Mouse (Mus musculus): ENCODE measurements at regions not wholly inside any gene's neighbourhood (a gene's known extent, or its start where the extent isn't known, plus 50 kb on each side); places are given as distances from the start of the nearest gene placed in this dataset.

DNA sequence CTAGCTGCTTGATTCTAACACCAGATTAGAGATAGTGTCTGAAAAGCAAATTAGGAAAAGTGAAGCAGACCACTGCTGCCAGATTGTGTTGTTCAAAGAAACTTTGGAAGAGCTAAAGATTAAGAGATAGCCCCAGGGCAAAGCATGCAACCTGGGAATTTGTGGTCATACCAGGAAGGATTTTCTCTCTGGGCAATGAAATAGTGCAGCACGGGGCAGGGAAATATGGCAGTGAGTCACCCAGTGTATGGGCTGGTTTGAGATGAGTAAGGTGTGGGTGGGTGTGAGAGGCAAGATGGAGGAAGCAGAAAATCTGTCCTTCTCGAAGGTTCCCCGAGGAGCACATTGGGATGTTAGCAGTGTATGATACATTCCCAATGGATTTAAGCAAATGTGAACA, 155.9 kb upstream of the Cdkn2b start:
- H3K9ac ChIP-seq (replicated peaks; ENCODE audit: low read depth, low read length) = no peak overlapping the region
- no peaks in the 10 kb centered on the region for H3K36me3 ChIP-seq (ENCODE audit: control insufficient read depth, insufficient read depth, low read length)
- no peaks in the 10 kb centered on the region for H3K9me3 ChIP-seq (ENCODE audit: control insufficient read depth, low read depth, low read length)
- no peak overlapping the region for H3K4me3 ChIP-seq (ENCODE audit: low read depth, low read length)
- no peak overlapping the region for H3K27ac ChIP-seq (ENCODE audit: low read length)
- no peak for ATAC-seq (ENCODE audit: insufficient number of reproducible peaks, insufficient read depth, low FRiP score, low read depth)
- 90% methylated on average over 3 of the region's 3 CpGs for WGBS
- H3K4me2 ChIP-seq (replicated peaks; ENCODE audit: low read depth, low read length) = no peak overlapping the region
- peaks cover 4% of the 10 kb centered on the region; the same call in 1 of the 2 replicates for H3K4me1 ChIP-seq (ENCODE audit: control insufficient read depth, insufficient read depth, low read length)
- H3K27me3 ChIP-seq (ENCODE audit: control insufficient read depth, insufficient read depth, low read length) = no peaks in the 10 kb centered on the region

DNA sequence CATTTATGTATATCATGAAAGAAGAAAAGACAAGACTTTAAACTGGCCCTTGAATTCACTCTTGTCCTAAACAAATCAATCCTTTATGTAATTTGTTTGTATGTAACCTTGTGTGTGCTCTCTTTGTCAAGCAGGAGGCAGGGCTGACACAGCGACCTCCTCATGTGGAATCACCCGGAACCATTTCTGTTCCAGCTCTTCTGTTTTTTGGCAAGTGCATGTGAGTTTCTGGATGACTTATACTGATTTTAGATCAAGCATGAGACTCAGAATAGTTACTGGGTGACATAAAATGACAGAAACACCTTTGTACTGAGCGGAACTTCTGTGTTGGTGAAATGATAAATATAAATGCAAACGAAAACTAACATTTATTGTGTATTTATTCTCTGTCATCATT, 152.3 kb upstream of the Cdkn2b start:
- Histone ChIP-seq H3K4me1 (ENCODE audit: control insufficient read depth, insufficient read depth, low read length) (0 out of 2 replicates have a peak, but pooled peaks cover 3% of the 10 kb centered on the region), H3K27ac (ENCODE audit: low read length) (no peak overlapping the region), H3K4me2 (replicated peaks; ENCODE audit: low read depth, low read length) (no peak overlapping the region), H3K27me3 (ENCODE audit: control insufficient read depth, insufficient read depth, low read length) (no peaks in the 10 kb centered on the region), H3K4me3 (ENCODE audit: low read depth, low read length) (no peak overlapping the region), H3K36me3 (ENCODE audit: control insufficient read depth, insufficient read depth, low read length) (no peaks in the 10 kb centered on the region), H3K9ac (replicated peaks; ENCODE audit: low read depth, low read length) (no peak overlapping the region), H3K9me3 (ENCODE audit: control insufficient read depth, low read depth, low read length) (no peaks in the 10 kb centered on the region)
- WGBS = 89% methylated on average over 4 of the region's 4 CpGs
- no peak for ATAC-seq (ENCODE audit: insufficient number of reproducible peaks, insufficient read depth, low FRiP score, low read depth)

DNA sequence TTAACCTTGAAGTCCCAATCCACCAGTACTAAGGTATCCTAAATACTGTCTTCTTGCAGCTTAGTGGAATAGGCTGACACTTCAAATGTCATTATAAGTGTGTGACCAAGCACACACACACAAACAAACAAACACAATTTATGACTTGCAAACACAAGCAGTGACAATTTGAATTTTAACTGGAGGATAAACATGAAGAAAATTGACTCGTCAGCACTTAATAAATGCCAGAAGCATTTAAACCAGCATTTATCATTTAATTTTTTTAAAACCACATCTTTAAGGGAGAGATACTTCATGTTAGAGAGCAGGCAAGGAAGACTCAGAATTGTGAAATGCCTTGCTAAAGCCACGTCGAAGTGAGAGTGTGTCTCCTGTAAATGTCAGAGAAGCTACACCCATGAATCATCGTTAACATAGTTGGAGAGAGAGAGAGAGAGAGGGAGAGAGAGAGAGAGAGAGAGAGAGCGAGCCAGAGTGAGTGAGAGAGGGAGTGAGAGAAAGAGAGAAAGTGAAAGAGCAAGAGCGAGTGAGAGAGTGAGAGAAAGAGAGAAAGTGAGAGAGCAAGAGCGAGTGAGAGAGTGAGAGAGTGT, 149.4 kb upstream of the Cdkn2b start:
- no peak overlapping the region for H3K4me3 ChIP-seq (ENCODE audit: low read depth, low read length)
- no peaks in the 10 kb centered on the region for H3K27me3 ChIP-seq (ENCODE audit: control insufficient read depth, insufficient read depth, low read length)
- WGBS = 57% methylated on average over 7 of the region's 7 CpGs
- no peak for ATAC-seq (ENCODE audit: insufficient number of reproducible peaks, insufficient read depth, low FRiP score, low read depth)
- no peak overlapping the region for H3K4me2 ChIP-seq (replicated peaks; ENCODE audit: low read depth, low read length)
- no peaks in the 10 kb centered on the region for H3K36me3 ChIP-seq (ENCODE audit: control insufficient read depth, insufficient read depth, low read length)
- 0 out of 2 replicates have a peak, but pooled peaks cover 3% of the 10 kb centered on the region for H3K4me1 ChIP-seq (ENCODE audit: control insufficient read depth, insufficient read depth, low read length)
- no peak overlapping the region for H3K27ac ChIP-seq (ENCODE audit: low read length)
- no peak overlapping the region for H3K9ac ChIP-seq (replicated peaks; ENCODE audit: low read depth, low read length)
- H3K9me3 ChIP-seq (ENCODE audit: control insufficient read depth, low read depth, low read length) = no peaks in the 10 kb centered on the region

DNA sequence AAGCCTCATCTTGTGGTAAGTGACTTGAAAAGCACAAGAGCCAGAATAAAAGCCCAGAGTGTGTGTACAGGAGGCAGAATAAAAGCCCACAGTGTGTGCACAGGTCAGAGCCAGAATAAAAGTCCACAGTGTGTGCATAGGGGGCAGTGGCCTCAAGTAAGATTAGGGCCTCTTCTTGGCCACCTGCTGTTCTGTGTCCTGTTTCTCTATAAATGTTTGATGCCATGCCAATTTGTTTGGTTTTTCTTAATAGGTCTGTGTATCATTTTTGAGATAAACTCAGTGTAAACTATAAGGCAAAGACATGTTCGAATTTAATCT, 148.5 kb upstream of the Cdkn2b start:
- WGBS = 77% methylated on average over 1 of the region's 1 CpGs
- no peaks in the 10 kb centered on the region for H3K27me3 ChIP-seq (ENCODE audit: control insufficient read depth, insufficient read depth, low read length)
- no peak overlapping the region for H3K27ac ChIP-seq (ENCODE audit: low read length)

DNA sequence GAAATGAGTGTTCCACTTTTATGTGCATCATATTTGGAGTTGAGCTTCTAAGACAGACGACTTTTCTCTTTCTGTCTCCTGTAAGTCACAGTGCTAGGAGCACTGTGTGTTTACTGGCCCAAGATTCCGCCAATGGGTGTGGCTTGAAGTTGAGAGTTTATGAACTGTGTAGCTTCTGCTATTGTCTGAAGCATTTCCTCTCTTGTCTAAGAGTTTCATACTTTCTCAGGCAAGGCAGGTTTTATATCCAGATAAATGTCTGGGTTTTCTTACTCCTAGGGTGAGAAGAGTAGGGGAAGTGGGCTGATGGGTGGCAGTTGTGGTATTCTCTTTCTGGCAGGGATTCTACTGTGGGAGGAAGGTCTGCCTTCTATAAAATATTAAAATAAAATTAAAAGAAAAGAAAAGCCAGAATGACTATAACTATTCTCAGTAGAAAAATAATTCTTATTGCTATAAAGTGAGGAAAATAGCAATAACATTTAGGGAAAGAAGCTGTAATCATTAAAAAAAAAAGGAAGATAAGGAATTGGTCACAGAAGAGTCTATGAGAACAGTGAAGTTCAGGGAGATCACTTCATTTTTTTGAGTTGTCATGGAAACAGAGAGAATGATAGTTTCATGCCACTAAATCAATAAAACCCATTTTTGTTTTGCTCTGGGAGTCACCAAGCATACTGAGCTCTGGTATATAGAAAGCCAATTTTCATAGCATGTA, 147.9 kb upstream of the Cdkn2b start:
- no peak overlapping the region for H3K4me3 ChIP-seq (ENCODE audit: low read depth, low read length)
- no peaks in the 10 kb centered on the region for H3K9me3 ChIP-seq (ENCODE audit: control insufficient read depth, low read depth, low read length)
- H3K36me3 ChIP-seq (ENCODE audit: control insufficient read depth, insufficient read depth, low read length) = no peaks in the 10 kb centered on the region
- H3K9ac ChIP-seq (replicated peaks; ENCODE audit: low read depth, low read length) = no peak overlapping the region
- no peak overlapping the region for H3K27ac ChIP-seq (ENCODE audit: low read length)
- WGBS = 56% methylated on average over 2 of the region's 2 CpGs
- 0 out of 2 replicates have a peak, but pooled peaks cover 3% of the 10 kb centered on the region for H3K4me1 ChIP-seq (ENCODE audit: control insufficient read depth, insufficient read depth, low read length)
- ATAC-seq (ENCODE audit: insufficient number of reproducible peaks, insufficient read depth, low FRiP score, low read depth) = no peak
- no peak overlapping the region for H3K4me2 ChIP-seq (replicated peaks; ENCODE audit: low read depth, low read length)
- no peaks in the 10 kb centered on the region for H3K27me3 ChIP-seq (ENCODE audit: control insufficient read depth, insufficient read depth, low read length)

More for the DNA sequence above, 148.5 kb upstream of the Cdkn2b start:
- Histone ChIP-seq H3K36me3 (ENCODE audit: control insufficient read depth, insufficient read depth, low read length) (no peaks in the 10 kb centered on the region), H3K4me2 (replicated peaks; ENCODE audit: low read depth, low read length) (no peak overlapping the region), H3K9me3 (ENCODE audit: control insufficient read depth, low read depth, low read length) (no peaks in the 10 kb centered on the region), H3K4me1 (ENCODE audit: control insufficient read depth, insufficient read depth, low read length) (0 out of 2 replicates have a peak, but pooled peaks cover 3% of the 10 kb centered on the region), H3K9ac (replicated peaks; ENCODE audit: low read depth, low read length) (no peak overlapping the region), H3K4me3 (ENCODE audit: low read depth, low read length) (no peak overlapping the region)
- no peak for ATAC-seq (ENCODE audit: insufficient number of reproducible peaks, insufficient read depth, low FRiP score, low read depth)

DNA sequence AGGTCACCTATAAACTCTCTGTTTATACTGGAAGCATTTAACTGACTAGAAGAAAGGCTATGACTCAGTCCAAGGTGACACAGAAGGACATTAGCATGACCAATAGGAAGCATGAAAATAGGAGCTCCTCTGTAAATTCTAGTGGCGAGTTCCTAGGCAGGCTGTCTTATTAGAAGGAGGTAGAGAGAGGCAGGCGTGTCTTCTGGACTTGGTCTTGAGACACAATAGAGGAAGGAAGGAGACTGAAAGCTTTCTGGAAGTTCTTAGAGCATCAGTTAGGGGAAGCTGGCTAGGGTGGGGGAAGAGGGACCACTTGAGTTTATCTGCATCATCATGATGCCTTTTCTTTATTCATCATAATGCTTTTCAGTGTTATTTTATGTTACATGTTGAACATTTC, 147.0 kb upstream of the Cdkn2b start:
- Histone ChIP-seq H3K9me3 (ENCODE audit: control insufficient read depth, low read depth, low read length) (no peaks in the 10 kb centered on the region), H3K36me3 (ENCODE audit: control insufficient read depth, insufficient read depth, low read length) (no peaks in the 10 kb centered on the region), H3K9ac (replicated peaks; ENCODE audit: low read depth, low read length) (no peak overlapping the region), H3K27ac (ENCODE audit: low read length) (no peak overlapping the region), H3K4me3 (ENCODE audit: low read depth, low read length) (no peak overlapping the region), H3K4me2 (replicated peaks; ENCODE audit: low read depth, low read length) (no peak overlapping the region), H3K4me1 (ENCODE audit: control insufficient read depth, insufficient read depth, low read length) (0 out of 2 replicates have a peak, but pooled peaks cover 3% of the 10 kb centered on the region), H3K27me3 (ENCODE audit: control insufficient read depth, insufficient read depth, low read length) (no peaks in the 10 kb centered on the region)
- ATAC-seq (ENCODE audit: insufficient number of reproducible peaks, insufficient read depth, low FRiP score, low read depth) = no peak
- 77% methylated on average over 2 of the region's 2 CpGs for WGBS

DNA sequence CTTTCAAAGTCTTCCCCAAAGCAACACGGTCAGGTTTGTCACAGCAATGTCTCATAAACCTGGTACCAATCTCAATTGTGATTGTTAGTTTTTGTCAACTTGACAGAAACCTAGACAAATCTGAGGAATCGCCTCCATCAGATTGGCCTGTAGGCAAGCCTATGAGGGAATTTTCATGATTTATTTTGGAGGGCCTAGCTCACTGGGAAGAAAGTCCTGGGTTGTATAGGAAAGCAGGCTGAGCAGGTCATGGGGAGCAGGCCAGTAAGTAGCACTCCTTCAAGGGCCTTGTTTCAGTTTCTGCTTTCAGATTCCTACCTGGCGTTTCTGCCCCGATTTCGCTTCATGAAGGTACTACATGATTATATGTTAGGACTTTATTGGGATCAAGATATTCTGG, 144.1 kb upstream of the Cdkn2b start:
- no peak overlapping the region for H3K4me3 ChIP-seq (ENCODE audit: low read depth, low read length)
- no peaks in the 10 kb centered on the region for H3K9me3 ChIP-seq (ENCODE audit: control insufficient read depth, low read depth, low read length)
- H3K27ac ChIP-seq (ENCODE audit: low read length) = no peak overlapping the region
- no peaks in the 10 kb centered on the region for H3K27me3 ChIP-seq (ENCODE audit: control insufficient read depth, insufficient read depth, low read length)
- 92% methylated on average over 5 of the region's 5 CpGs for WGBS
- H3K36me3 ChIP-seq (ENCODE audit: control insufficient read depth, insufficient read depth, low read length) = no peaks in the 10 kb centered on the region
- 0 out of 2 replicates have a peak, but pooled peaks cover 3% of the 10 kb centered on the region for H3K4me1 ChIP-seq (ENCODE audit: control insufficient read depth, insufficient read depth, low read length)
- no peak overlapping the region for H3K4me2 ChIP-seq (replicated peaks; ENCODE audit: low read depth, low read length)
- ATAC-seq (ENCODE audit: insufficient number of reproducible peaks, insufficient read depth, low FRiP score, low read depth) = no peak
- H3K9ac ChIP-seq (replicated peaks; ENCODE audit: low read depth, low read length) = no peak overlapping the region

DNA sequence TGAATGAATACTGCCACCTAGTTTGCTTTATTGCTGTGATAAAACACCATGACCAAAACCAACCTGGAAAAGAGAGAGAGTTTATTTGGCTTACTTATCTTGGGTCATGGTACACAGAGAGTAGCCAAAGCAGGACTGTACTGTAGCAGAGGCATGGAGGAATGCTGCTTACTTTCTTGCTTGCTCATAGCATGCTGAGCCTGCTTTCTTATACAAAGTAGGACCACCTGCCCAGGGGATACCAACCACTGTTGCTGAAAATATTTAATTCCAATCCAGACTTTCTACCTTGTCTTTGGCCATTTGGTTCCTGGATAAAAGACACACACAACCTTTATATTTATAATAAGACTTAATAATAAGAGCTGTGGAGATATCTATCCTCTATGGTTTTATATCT, 142.2 kb upstream of the Cdkn2b start:
- no peaks in the 10 kb centered on the region for H3K9me3 ChIP-seq (ENCODE audit: control insufficient read depth, low read depth, low read length)
- H3K36me3 ChIP-seq (ENCODE audit: control insufficient read depth, insufficient read depth, low read length) = no peaks in the 10 kb centered on the region
- H3K9ac ChIP-seq (replicated peaks; ENCODE audit: low read depth, low read length) = no peak overlapping the region
- H3K27me3 ChIP-seq (ENCODE audit: control insufficient read depth, insufficient read depth, low read length) = no peaks in the 10 kb centered on the region
- H3K4me1 ChIP-seq (ENCODE audit: control insufficient read depth, insufficient read depth, low read length) = no peaks in the 10 kb centered on the region
- no peak overlapping the region for H3K27ac ChIP-seq (ENCODE audit: low read length)
- H3K4me3 ChIP-seq (ENCODE audit: low read depth, low read length) = no peak overlapping the region
- ATAC-seq (ENCODE audit: insufficient number of reproducible peaks, insufficient read depth, low FRiP score, low read depth) = no peak
- no peak overlapping the region for H3K4me2 ChIP-seq (replicated peaks; ENCODE audit: low read depth, low read length)

DNA sequence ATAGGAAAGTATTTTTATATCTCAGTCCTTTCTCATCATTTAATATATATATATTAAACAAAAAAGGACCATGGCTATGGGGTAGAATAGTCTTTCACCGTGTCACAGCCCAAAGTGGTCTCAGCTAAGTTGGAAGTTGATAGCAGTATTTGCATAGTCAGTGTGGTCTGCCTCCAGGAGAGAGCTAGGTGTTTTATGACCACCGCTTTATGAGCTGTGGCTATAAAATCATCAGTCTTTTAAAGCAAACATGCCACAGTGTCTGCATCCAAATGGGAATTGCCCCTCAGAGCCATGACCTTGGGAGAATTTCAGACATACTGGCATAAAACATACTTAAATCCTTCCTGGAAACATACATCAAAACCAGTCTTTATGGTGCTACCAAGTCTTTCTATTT, 140.9 kb upstream of the Cdkn2b start:
- H3K36me3 ChIP-seq (ENCODE audit: control insufficient read depth, insufficient read depth, low read length) = no peaks in the 10 kb centered on the region
- 32% methylated on average over 2 of the region's 2 CpGs for WGBS
- no peak overlapping the region for H3K4me3 ChIP-seq (ENCODE audit: low read depth, low read length)
- ATAC-seq (ENCODE audit: insufficient number of reproducible peaks, insufficient read depth, low FRiP score, low read depth) = no peak
- no peaks in the 10 kb centered on the region for H3K9me3 ChIP-seq (ENCODE audit: control insufficient read depth, low read depth, low read length)
- no peak overlapping the region for H3K4me2 ChIP-seq (replicated peaks; ENCODE audit: low read depth, low read length)
- H3K9ac ChIP-seq (replicated peaks; ENCODE audit: low read depth, low read length) = no peak overlapping the region
- H3K27ac ChIP-seq (ENCODE audit: low read length) = no peak overlapping the region
- H3K27me3 ChIP-seq (ENCODE audit: control insufficient read depth, insufficient read depth, low read length) = no peaks in the 10 kb centered on the region
- no peaks in the 10 kb centered on the region for H3K4me1 ChIP-seq (ENCODE audit: control insufficient read depth, insufficient read depth, low read length)

Measured in stomach, embryonic 14.5 days (tissue).